Mouse (Mus musculus) CH12F3 (cell line): ENCODE data around the gene Tprg.

Experiments
- in situ Hi-C: fragments of 300-500 bp; cut with MboI; formaldehyde crosslinking; loops from 2 replicates; pipeline ENCODE4 v1.14.3; 2020; ENCODE audit warnings: low sequenced_read_pairs

Tprg gene

GRCm38 (mm10) chr16:25286517-25286916 lies at the start of gene Tprg:
Tprg (plus strand) TSS chr16:25286817.
- in situ Hi-C loops, result no loop called here

GRCm38 (mm10) chr16:25238274-25239050 lies 48.2 kb upstream of the Tprg start:
- in situ Hi-C loops, result no loop called here

GRCm38 (mm10) chr16:25248889-25249288 lies 37.7 kb upstream of the Tprg start:
- in situ Hi-C loops, result no loop called here

- in situ Hi-C loops, result no loop called here
Observed at GRCm38 (mm10) chr16:25250129-25250749, 36.4 kb upstream of the Tprg start.

GRCm38 (mm10) chr16:25251080-25251479 lies 35.5 kb upstream of the Tprg start:
- in situ Hi-C loops, result no loop called here

GRCm38 (mm10) chr16:25254646-25255045 lies 32.0 kb upstream of the Tprg start:
- in situ Hi-C loops, result no loop called here

GRCm38 (mm10) chr16:25255186-25255585 lies 31.4 kb upstream of the Tprg start:
- in situ Hi-C loops, result no loop called here

- in situ Hi-C loops, result no loop called here
Observed at GRCm38 (mm10) chr16:25255603-25256260, 30.9 kb upstream of the Tprg start.

GRCm38 (mm10) chr16:25262306-25262705 lies 24.3 kb upstream of the Tprg start:
- in situ Hi-C loops, result loop anchor here (10.0 kb wide), 1 partner anchor 1278 kb away; the partner anchor contains the start of genes Bcl6 and Gm37419

GRCm38 (mm10) chr16:25262965-25263364 lies 23.7 kb upstream of the Tprg start:
- in situ Hi-C loops, result loop anchor here (10.0 kb wide), 1 partner anchor 1278 kb away; the partner anchor contains the start of genes Bcl6 and Gm37419

- in situ Hi-C loops, result loop anchor here (10.0 kb wide), 1 partner anchor 1279 kb away; the partner anchor contains the start of genes Bcl6 and Gm37419
Observed at GRCm38 (mm10) chr16:25263520-25264149, 23.0 kb upstream of the Tprg start.

GRCm38 (mm10) chr16:25265177-25265576 lies 21.4 kb upstream of the Tprg start:
- in situ Hi-C loops, result loop anchor here (10.0 kb wide), 1 partner anchor 1280 kb away; the partner anchor contains the start of genes Bcl6 and Gm37419

GRCm38 (mm10) chr16:25268276-25268675 lies 18.3 kb upstream of the Tprg start:
- in situ Hi-C loops, result loop anchor here (10.0 kb wide), 1 partner anchor 1283 kb away; the partner anchor contains the start of genes Bcl6 and Gm37419

GRCm38 (mm10) chr16:25282563-25282962 lies 4.1 kb upstream of the Tprg start:
- in situ Hi-C loops, result no loop called here

- in situ Hi-C loops, result no loop called here
Observed at GRCm38 (mm10) chr16:25293753-25294152, 7.1 kb downstream of the Tprg start.

GRCm38 (mm10) chr16:25295546-25295945 lies 8.9 kb downstream of the Tprg start:
- in situ Hi-C loops, result no loop called here

- in situ Hi-C loops, result no loop called here
Observed at GRCm38 (mm10) chr16:25296746-25297145, 10.1 kb downstream of the Tprg start.

- in situ Hi-C loops, result no loop called here
Observed at GRCm38 (mm10) chr16:25298204-25298603, 11.6 kb downstream of the Tprg start.

GRCm38 (mm10) chr16:25302616-25303015 lies 16.0 kb downstream of the Tprg start:
- in situ Hi-C loops, result no loop called here

GRCm38 (mm10) chr16:25314006-25314405 lies 27.4 kb downstream of the Tprg start:
- in situ Hi-C loops, result no loop called here

GRCm38 (mm10) chr16:25315090-25315489 lies 28.5 kb downstream of the Tprg start:
- in situ Hi-C loops, result no loop called here
